Mouse (Mus musculus) gastrocnemius, adult 8-10 months (tissue): Measurements from ENCODE around the gene Actr10. TPM values are rescaled to one million over a fixed set of nuclear protein-coding genes. Genes with fewer than 3 reads are reported as not detected.

Experiments used
- DNase-seq, 2 experiments: peaks; one replicate each; pipeline ENCODE4 v3.0.0; 2022; ENCODE audit warnings: low spot score in 2 of 2
- total RNA-seq, 4 experiments: library from RNA; stranded (reverse); gene quantifications; 2 replicates each; pipeline ENCODE4 v1.2.4; 2022

Gene Actr10
- total RNA-seq, 4 experiments from 2014 or later, result 91.7 to 107 (median 95.3) TPM

DNA sequence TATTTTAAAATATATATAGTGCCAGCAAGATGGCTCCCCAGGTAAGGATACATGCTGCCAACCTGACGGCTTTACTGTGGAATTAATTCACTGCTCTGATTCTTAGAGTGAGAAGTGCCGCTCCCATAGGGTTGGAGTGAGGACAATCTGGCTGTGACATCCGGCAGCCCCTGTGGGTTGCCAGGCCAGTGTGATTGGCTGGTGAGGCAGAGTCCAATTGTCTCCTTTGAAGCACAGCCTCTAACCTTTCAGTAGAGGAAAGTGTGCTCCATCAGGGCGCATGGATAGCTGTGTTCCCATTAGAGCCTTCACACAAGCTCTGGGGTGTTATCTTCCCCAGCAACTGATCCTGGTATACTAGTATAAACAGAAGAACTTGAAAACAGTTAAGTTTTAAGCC is 21.0 kb downstream of the Actr10 start:
- no peak for DNase-seq

DNA sequence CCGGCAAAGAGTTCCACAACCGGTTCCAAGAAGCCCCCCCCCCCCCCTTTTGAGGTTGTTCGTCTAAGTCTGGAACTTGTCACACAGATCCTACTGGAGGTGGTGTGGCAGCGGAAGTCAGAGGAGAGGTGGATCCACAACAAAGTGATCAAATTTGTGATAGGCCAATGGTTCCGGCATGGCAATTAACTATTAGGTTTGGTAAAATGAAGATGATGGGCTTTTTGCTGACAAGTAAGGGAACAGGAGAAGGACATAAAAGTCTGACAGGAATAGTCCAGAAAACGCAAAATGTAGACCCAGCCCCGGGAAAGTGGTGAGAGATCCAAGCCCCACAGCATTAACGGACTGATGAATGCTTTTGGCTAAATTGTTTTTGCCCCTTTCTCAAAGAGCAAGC is 29.9 kb downstream of the Actr10 start:
- DNase-seq, result no peak

DNA sequence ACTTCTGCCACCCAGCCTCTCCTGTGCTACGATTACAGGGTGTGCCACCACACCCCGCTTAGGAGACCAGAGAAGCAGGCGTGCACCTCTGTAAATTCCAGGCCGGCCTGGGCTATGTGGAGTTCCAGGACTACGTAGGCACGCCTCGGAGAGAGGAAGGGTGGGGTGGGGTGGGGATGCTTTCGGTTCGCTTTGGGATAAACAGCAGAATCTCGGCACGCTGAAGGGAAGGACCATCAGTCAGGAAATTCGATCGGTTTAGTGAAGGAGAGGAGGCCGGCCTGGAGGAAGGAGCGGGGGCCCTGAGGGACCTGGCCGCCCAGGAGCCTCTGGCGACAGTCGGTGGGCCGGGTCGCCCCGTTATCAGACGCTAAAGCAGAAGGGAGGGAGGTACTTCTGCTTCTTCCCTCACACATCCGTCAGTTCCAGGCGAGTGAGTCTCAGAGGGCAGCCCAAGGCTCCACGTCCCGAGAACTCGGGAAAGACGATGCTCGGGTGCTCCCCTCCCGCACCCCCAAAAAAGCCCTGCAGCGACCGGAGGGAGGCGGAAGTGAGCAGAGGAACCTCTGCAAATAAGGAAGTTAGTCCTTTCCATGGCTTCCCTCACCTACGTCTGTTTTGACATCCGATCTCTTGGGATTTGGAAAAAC is 30.6 kb downstream of the Actr10 start:
- peak; percentile 62 to 65 for DNase-seq

DNA sequence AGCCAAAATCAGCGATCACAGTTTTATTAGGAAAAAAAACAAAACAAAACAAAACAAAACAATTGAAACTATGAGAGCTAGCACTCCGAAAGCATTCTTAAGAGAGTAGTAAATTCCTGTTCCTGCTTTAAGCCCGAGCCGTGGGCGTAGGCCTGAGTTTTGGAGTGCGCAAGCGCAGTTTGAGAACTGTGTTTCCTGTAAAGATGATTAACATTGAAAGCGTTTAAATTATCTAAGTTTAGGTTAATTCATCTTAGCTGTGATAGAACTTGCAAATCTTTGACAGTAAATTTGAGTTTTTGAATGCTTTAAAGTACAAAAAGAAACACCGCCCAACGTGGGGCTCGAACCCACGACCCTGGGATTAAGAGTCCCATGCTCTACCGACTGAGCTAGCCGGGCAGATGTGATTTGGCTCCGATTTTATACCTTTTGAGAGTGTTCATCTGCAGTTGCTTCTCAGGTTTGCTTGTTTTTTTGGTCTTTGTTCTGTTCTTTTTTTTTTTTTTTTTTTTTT is 31.2 kb downstream of the Actr10 start:
- peak; percentile 72 to 79 for DNase-seq

DNA sequence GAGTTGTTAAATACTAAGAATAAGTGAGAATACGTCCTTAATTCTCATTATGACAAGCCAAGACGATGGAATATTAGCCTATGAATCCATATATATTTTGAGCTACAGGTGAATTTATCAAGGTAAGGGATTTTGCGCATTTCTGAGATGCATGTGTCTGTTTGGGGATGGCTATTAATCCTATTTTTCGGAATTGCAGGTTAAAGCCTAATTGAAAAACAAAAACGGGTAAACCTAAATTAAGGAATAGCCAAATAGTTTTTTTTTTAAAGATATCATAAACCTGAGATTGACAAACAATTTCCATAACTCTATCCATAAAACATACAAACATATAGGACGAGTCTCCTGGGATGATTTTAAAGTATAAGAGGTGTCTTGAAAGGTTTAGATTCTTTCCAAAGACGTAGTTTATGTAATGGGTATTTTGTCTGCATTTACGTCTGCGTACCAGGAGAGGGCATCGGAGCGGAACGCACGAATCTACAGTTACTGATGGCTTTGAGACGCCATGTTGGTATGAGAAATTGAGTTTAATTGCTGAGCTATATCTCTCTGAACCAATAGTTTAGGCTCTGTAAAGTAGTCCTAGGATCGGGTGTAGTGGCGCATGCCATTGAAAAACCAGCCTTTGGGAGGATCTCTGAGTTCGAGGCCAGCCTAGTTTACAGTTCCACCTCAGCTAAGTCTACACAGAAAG is 32.0 kb downstream of the Actr10 start:
- DNase-seq, result peak in 1 of 2 experiments; percentile 21

DNA sequence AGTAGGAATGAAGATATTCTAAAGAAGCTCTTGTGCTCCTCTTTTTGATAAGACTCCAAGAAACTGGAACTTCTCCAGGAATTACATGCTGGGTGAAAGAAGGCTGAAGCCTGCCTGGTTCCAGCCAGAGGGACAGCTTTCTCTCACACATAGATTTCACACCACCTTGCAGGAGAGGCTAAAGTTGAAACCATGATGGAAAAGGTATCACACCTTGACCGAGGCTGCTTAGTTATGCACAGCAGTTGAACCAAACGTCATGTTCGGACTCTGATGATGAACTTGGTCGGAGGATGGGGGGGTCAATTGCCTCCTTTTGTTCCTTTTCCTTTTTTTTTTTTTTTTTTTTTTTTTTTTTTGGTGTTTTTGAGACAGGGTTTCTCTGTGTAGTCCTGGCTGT is 36.2 kb downstream of the Actr10 start:
- no peak for DNase-seq

DNA sequence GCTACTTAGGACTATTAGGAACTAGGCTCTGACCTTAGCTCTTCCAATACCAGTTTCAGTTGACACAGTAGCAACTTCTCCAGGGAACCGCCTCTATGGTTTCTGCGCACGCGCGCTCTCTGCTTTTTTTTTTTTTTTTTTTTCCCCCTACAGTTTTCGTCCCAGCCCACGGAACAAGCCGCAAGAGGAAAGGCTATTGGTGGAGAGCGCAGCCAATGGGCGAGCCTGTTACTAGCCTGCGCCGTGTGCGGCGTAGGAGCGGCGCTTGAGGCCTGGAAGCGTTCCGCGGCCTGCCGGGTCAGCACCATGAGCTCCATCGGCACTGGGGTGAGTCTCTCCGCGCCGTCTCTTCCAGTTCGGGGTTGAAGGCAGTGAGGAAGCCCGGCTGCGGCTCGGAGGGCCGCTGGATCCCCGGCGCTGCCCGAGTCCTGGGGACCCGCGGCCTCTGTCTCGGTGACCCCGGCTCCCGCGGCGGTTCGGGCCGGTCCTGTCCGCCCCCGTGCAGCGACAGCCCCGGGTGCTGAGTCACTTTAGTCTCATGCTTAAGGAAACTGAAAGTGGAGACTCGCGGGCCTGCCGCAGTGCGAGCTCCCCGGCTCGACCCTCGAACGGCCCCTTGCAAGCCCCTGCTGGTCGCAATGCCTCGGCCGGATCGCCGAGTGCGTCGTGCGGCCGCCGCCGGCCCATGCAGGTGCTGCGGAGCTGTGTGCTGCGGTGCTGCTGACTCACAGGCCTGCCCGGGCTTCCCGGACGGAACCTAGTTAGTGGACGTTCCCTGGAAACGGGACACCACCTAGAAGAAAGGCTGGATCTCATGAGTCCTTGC is 37.0 kb downstream of the Actr10 start, which contains the start of gene Psma3:
Gene Psma3, plus strand, starts transcription at position 181 of the 826 bp plus-strand sequence.
- peak; percentile 75 to 89 for DNase-seq

DNA sequence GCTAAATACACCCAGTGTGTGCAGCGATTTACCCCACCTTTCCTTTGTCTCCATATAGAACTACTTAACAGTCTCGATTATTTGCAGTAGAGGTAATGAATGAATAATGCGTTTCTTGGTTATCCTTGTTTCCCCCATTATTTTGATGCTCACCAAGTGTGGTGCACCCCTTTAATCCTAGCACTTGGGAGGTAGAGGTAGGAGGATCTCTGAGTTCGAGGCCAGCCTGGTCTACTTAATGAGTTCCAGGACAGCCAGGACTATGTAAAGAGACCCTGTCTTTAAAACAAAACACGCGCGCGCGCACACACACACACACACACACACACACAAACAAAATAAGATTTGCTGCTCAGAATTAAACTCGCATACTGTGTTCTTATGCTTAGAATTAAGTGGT is 37.7 kb downstream of the Actr10 start:
- DNase-seq, result no peak

- DNase-seq, result no peak
These were observed 38.2 kb downstream of the Actr10 start for GRCm38 (mm10) chr12:70975891-70976290.

DNA sequence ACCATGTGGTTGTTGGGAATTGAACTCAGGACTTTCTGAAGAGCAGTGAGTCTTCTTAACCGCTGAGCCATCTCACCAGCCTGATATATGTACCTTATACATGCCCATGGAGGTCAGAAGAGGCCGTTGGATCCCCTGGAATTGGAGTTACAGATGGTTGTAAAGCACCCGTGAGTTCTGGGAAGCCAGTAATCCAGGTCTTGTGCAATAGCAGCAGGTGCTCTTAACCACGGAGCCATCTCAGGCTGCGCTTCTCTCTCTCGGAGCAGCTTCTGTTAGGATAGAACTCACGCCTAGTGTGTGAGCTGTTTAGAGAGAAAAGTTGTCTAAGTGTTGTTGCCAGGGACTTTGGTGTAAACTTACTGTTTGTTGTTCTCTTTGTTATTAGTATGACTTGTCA is 40.7 kb downstream of the Actr10 start:
- no peak for DNase-seq

DNA sequence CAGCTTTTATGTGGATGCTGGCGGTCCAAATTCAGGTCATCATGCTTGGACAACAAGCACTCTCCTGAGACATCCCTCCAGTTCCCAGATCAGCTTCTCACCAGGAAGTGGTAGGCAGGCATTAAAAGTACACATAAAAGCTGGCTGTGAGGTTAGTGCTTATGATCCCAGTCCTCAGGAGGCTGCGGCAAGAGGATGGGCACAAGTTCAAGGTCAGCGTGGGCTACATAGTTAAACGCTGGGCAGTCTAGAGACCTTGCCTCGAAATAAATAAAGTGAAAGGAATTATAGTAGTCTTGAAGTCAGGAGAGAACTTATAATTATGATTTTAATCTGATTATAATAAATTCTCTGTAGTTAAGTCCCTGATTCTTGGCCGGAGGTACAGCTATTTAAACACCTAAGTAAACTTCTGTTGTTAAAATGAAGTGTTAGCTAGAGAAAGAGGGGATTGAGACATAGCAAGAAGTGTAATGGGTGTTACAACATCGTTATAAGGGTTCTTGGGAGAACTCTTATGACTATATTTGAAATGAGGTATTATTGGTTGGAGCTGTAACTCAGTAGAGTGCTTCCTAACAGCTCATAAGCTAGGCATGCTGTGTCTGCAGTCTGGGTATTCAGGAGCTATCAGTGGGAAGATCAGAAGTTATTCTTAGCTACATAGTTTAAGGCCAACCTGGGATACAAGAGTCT is 47.3 kb downstream of the Actr10 start:
- DNase-seq, result no peak

DNA sequence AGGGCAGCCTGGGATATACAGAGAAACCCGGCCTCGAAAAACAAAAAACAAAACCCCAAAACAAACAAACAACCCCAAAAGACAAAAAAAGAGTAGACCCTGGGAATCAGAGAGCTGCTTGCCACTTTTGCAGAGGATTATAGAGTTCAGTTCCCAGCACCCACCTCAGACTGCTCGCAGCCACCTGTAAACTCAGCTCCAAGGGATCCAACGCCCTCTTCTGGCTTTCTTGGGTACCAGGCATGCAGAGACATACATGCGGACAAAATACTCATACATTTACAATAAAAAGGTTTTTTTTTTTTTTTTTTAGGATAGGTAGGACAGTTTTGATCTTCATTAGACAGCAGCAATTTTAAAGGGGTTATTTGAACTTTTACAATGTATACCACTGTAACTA is 59.6 kb downstream of the Actr10 start:
- DNase-seq, result no peak

DNA sequence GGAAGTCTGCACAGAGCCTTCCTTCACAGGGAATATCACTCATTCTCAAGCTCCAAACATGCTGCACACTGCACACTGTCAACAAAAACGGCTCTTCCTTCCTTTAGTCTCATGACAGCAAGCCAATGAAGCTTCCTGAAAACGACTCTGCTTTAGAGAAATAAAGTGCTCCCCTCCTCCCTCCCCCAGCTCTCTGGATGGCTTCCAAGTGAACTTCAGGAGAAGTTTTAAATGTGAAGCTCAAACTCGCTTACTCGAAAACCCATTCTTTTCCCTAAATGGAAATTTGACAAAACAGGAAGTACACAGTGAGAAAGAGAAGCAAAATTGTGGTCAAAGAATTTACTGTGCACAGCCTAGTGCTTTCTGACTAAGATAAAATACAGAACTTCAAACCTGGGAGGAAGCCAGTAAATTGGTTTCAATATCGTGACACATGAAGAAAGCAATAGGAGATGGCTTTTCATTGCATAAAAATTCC is 61.8 kb downstream of the Actr10 start:
- DNase-seq, result no peak

- no peak for DNase-seq
These were observed 62.7 kb downstream of the Actr10 start for GRCm38 (mm10) chr12:71000344-71000743.

- no peak for DNase-seq
These were observed 63.8 kb downstream of the Actr10 start for GRCm38 (mm10) chr12:71001456-71001855.

- DNase-seq, result no peak
These were observed 66.2 kb downstream of the Actr10 start for GRCm38 (mm10) chr12:71003760-71004426.

DNA sequence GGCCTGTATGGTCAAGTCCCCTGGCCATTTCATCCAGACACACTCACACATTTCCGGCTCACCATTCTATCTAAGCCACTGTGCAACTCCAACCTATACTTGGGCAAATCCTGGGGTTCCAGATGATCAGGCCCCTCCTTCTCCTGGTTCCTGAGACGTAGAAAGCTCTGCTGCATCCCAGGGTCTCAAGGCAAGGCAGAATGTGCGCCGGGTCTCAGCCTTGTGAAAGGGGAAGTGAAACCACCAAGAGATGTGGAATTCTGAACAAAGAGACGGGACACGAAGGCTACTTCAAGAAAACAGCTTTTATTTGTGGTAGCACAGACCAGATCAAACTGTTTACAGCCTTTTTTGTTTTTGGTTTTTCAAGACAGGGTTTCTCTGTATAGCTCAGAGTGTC is 68.5 kb downstream of the Actr10 start:
- no peak for DNase-seq

DNA sequence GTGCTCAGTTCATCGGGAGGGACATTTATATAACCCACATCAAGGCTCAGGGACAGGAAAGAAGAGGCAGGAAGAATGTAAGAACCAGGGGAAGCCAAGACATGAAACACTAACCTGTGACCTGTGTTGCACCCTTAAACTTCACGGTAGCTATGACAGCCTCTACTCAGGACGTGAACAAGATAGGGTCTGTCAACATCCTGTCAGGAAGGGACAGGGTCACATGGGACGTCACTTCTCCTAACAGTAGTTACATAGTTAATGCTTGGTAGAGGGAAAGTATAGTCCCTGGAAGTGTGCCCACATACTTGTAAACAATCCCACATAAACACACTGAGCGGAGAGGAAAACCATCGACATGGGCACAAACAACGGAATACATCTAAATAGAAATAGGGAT is 69.2 kb downstream of the Actr10 start:
- no peak for DNase-seq

GRCm38 (mm10) chr12:71009769-71010168 is 72.1 kb downstream of the Actr10 start:
- DNase-seq, result peak in 1 of 2 experiments; percentile 14
